Mouse (Mus musculus) spleen, postnatal 14 days (tissue): Measurements from ENCODE around the gene Chrna1.
"Not testable (repeated sequence)": the region's sequence is repeated elsewhere in the genome, so short reads cannot be mapped to it uniquely, and the experiment has no call there.

Experiments
- DNase-seq, 2 experiments: peaks; one replicate each; pipeline ENCODE4 v3.0.0; 2021 to 2022; ENCODE audit warnings: low spot score in 2 of 2

Chrna1 gene

GRCm38 (mm10) chr2:73557956-73558355, 22.2 kb downstream of the Chrna1 start:
- no peak for DNase-seq

GRCm38 (mm10) chr2:73557061-73557460, 23.1 kb downstream of the Chrna1 start:
- not testable (repeated sequence) for DNase-seq

- no peak for DNase-seq
Observed at GRCm38 (mm10) chr2:73554389-73554788, 25.7 kb downstream of the Chrna1 start.

GRCm38 (mm10) chr2:73552926-73553325, 27.2 kb downstream of the Chrna1 start:
- no peak for DNase-seq

- DNase-seq, result no peak
Observed at GRCm38 (mm10) chr2:73550725-73551124, 29.4 kb downstream of the Chrna1 start.

- no peak for DNase-seq
Observed at GRCm38 (mm10) chr2:73548542-73548941, 31.6 kb downstream of the Chrna1 start.

- DNase-seq, result no peak
Observed at GRCm38 (mm10) chr2:73547256-73547655, 32.9 kb downstream of the Chrna1 start.

- no peak for DNase-seq
Observed at GRCm38 (mm10) chr2:73545556-73545955, 34.6 kb downstream of the Chrna1 start.

GRCm38 (mm10) chr2:73540450-73541162, 39.5 kb downstream of the Chrna1 start:
- DNase-seq, result no peak

- DNase-seq, result peak in 1 of 2 experiments; percentile 19
Observed at GRCm38 (mm10) chr2:73539697-73540096, 40.4 kb downstream of the Chrna1 start.

- no peak for DNase-seq
Observed at GRCm38 (mm10) chr2:73539141-73539540, 41.0 kb downstream of the Chrna1 start.

GRCm38 (mm10) chr2:73538590-73538989, 41.5 kb downstream of the Chrna1 start:
- DNase-seq, result no peak

GRCm38 (mm10) chr2:73536091-73536783, 43.9 kb downstream of the Chrna1 start:
- no peak for DNase-seq

- no peak for DNase-seq
Observed at GRCm38 (mm10) chr2:73534720-73535119, 45.4 kb downstream of the Chrna1 start.

- no peak for DNase-seq
Observed at GRCm38 (mm10) chr2:73530487-73530886, 49.7 kb downstream of the Chrna1 start.

- DNase-seq, result peak; percentile 24 to 29
Observed at GRCm38 (mm10) chr2:73529356-73530330, 50.5 kb downstream of the Chrna1 start, which contains the start of gene Wipf1. TSS of gene Wipf1 (minus strand) at chr2:73529734.

GRCm38 (mm10) chr2:73528516-73529355, 51.4 kb downstream of the Chrna1 start:
- peak; percentile 9 to 16 for DNase-seq

- no peak for DNase-seq
Observed at GRCm38 (mm10) chr2:73527956-73528355, 52.2 kb downstream of the Chrna1 start.

- DNase-seq, result no peak
Observed at GRCm38 (mm10) chr2:73526691-73527090, 53.4 kb downstream of the Chrna1 start.

GRCm38 (mm10) chr2:73522891-73523290, 57.2 kb downstream of the Chrna1 start:
- no peak for DNase-seq

- DNase-seq, result no peak
Observed at GRCm38 (mm10) chr2:73522336-73522735, 57.8 kb downstream of the Chrna1 start.
